Mouse (Mus musculus): ENCODE data around the gene Gm5108. TPM values are rescaled to one million over a fixed set of nuclear protein-coding genes. Genes with fewer than 3 reads are reported as not detected.

Gm5108 gene
- total RNA-seq, 4 experiments from 2014 or later = not detected

DNA sequence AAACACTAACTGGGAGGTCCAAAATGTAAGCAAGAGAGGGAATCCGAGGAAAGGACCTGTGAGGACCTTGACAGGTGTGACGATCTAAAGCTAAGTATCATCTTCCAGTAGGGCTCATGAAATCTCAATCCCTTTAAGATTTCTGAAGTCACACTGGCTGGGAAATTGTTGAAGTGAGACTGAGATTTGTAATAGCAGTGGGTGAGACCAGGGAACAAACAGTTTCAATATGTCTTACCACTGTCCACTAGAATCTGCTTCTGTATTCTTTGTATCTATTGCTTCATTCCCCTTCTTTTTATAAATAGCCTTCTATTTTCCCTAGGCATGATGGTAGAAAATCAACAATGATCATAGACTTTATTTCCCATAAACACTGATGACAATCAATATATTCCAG lies 79.4 kb downstream of the Gm5108 start:
- DNase-seq (ENCODE audit: low spot score in 2 of 2) = no peak

Other genes starting within 250 kb of the Gm5108 start
- 100 to 1,000 TPM; 173 to 214 (median 183) TPM for gene Atp8a1, start 94.2 kb upstream of the Gm5108 start, total RNA-seq (2022)
- gene Gm21905, start 4.8 kb downstream of the Gm5108 start, total RNA-seq (2022) = not detected
- gene Grxcr1, start 90.2 kb downstream of the Gm5108 start, total RNA-seq (2022) = not detected